Mouse (Mus musculus) bone marrow macrophage, adult 2 months (primary cell): ENCODE results near the gene P2rx1. TPM values are rescaled to one million over a fixed set of nuclear protein-coding genes. Genes with fewer than 3 reads are reported as not detected.

Experiments used
- H3K27ac ChIP-seq: 2 replicates; pipeline ENCODE4 v1.5.1; 2012; ENCODE audit warnings: low read depth, low read length; ENCODE audit not compliant: insufficient read depth
- H3K4me1 ChIP-seq: 2 replicates; pipeline ENCODE4 v1.6.1; 2012; ENCODE audit warnings: low read length; ENCODE audit not compliant: control insufficient read depth, insufficient read depth
- H3K4me3 ChIP-seq: 2 replicates; pipeline ENCODE4 v1.5.1; 2012; ENCODE audit warnings: mild to moderate bottlenecking, low read length, moderate library complexity; ENCODE audit not compliant: insufficient read depth
- CTCF ChIP-seq: IDR thresholded peaks from 2 replicates; pipeline ENCODE4 v1.5.1; 2012; ENCODE audit warnings: low read depth, mild to moderate bottlenecking, low read length, moderate library complexity
- POLR2A ChIP-seq: IDR thresholded peaks from 2 replicates; pipeline ENCODE4 v1.6.1; 2012; ENCODE audit warnings: mild to moderate bottlenecking, low read depth, low read length, borderline replicate concordance
- polyA plus RNA-seq: library from polyadenylated mRNA; stranded (reverse); fragments of >200 nt; gene quantifications from 2 replicates; pipeline ENCODE4 v1.2.4, GENCODE M21; 2012; ENCODE audit not compliant: missing spikeins, insufficient read depth, insufficient read length

Gene P2rx1
- polyA plus RNA-seq, 1 experiment = 0.39 TPM

- Histone ChIP-seq H3K4me1 (peaks cover 26% of the 10 kb centered on the region), H3K4me3 (no peak overlapping the region), H3K27ac (no peak overlapping the region)
- TF ChIP-seq POLR2A = no peak
- no peak for TF ChIP-seq CTCF
Measured at GRCm38 (mm10) chr11:72959924-72960679, 38.8 kb upstream of the P2rx1 start.

DNA sequence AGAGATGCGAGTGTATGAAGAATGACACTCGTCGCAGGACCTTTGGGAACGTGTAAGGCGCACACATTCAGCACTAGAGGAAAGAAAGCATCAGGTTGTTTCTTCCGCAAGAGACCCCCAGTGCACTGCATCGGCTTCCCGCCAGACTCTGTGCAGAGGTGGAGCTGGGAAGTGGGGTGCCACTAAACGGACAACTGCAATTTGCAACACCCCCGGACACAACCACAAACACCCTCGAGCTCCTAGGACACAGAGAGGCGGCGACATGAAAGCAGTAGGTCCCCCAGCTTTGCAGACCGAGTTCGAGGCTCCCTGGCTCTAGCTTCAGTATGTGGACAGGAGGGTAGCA, 38.2 kb upstream of the P2rx1 start:
- Histone ChIP-seq H3K4me3 (peak overlapping the region; percentile 64), H3K27ac (no peak overlapping the region), H3K4me1 (peaks cover 20% of the 10 kb centered on the region)
- TF ChIP-seq POLR2A = no peak

DNA sequence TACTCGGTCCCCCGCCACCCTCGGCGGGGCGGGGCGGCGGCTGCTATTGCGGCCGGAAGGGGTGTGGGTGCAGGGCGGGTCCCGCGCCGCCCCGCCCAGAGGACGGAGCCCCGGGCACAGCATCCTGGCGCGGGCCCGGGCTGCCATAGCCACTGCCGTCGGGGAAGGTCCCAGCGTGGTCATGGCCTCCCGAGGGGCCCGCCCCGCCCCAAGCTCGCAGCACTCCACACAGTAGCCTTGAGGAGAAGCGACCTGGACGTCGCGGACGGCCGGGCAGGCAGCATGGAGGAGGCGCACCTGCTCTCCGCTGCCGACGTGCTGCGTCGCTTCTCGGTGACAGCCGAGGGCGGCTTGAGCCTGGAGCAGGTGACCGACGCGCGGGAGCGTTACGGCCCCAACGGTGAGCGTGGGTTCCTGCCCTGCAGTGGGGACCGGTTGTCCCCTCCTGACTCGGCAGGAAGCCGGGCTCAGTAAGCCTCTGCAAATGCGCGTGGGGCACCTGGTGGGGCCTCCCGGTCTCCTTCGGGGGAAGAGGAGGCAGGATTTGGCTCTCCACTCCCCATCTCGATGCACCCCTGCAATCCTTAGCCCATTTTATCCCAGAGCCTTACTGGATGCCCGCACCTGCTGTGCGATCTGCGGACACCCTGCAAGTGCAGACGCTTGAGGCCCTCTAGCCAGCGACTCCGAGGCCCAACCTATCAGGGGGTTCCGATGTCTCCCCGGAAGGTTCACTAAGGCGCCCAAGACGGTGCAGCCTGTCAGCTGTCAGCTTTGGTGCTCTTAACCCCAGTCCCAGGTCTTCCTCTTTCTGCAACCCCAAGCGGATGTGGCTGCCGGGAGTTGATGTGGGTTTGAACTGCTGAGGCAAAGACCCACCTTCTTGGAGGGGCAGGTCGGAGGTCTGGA, 37.6 kb upstream of the P2rx1 start, which contains the start of gene Atp2a3:
Gene Atp2a3, plus strand, starts transcription at position 98 of the 909 bp plus-strand sequence.
- no peak within 1 kb of the TSS for H3K27ac ChIP-seq
- TF ChIP-seq POLR2A = 0 out of 2 replicates have a peak, but pooled peaks have one; percentile 2
- no peak for TF ChIP-seq CTCF
- peak within 1 kb of the TSS; percentile 64 for H3K4me3 ChIP-seq
- H3K4me1 ChIP-seq = peaks cover 20% of the 10 kb centered on the region

GRCm38 (mm10) chr11:72962378-72962777, 36.5 kb upstream of the P2rx1 start:
- peaks cover 16% of the 10 kb centered on the region for H3K4me1 ChIP-seq
- TF ChIP-seq CTCF = no peak
- no peak for TF ChIP-seq POLR2A
- no peak overlapping the region for H3K27ac ChIP-seq
- H3K4me3 ChIP-seq = no peak overlapping the region

- no peak for TF ChIP-seq POLR2A
- no peak for TF ChIP-seq CTCF
- Histone ChIP-seq H3K4me3 (no peak overlapping the region), H3K4me1 (peaks cover 10% of the 10 kb centered on the region), H3K27ac (no peak overlapping the region)
Measured at GRCm38 (mm10) chr11:72963058-72963788, 35.7 kb upstream of the P2rx1 start.

DNA sequence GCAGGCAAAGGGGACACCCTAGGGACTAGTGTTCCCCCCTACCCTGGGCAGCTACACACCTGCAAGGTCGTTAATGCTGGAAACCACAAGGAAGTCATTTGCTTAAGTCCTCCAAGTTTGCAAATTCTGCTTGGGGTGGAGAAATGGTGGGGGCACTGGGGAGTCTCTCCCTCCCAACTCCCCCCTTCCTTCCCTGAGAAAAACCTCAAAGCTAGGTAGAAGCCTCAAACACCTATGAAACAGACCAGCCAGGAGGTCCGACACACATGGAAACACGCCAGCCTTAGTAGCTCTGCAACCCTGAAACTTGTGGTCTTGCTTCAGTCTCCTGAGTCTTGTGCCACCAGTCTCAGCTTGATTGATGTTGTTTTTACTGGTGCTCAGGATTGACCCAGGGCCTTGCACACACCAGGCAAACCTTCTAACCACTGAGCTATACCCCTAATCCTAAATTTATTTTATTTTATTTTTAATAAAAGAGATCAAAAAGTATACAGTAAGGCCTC, 35.1 kb upstream of the P2rx1 start:
- Histone ChIP-seq H3K4me1 (peaks cover 10% of the 10 kb centered on the region), H3K4me3 (no peak overlapping the region), H3K27ac (no peak overlapping the region)
- TF ChIP-seq POLR2A (no peak), CTCF (no peak)

GRCm38 (mm10) chr11:72974995-72975503, 23.9 kb upstream of the P2rx1 start:
- Histone ChIP-seq H3K4me3 (no peak overlapping the region), H3K27ac (no peak overlapping the region), H3K4me1 (no peaks in the 10 kb centered on the region)
- TF ChIP-seq CTCF = no peak
- TF ChIP-seq POLR2A = no peak

DNA sequence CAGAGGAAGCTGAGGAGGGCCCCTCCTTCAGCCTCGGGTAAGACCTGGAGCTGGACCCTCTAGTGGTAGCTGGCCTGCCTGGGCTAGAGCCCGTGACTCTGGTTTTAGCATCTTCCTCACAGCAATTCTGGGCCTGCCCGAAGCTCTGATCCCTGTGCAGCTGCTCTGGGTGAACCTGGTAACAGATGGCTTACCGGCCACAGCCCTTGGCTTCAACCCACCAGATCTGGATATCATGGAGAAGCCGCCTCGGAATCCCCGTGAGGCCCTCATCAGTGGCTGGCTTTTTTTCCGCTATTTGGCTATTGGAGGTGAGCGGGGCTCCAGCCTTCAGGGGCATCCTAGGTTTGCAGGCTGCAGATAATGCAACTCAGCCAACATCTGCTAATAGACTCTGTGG, 16.4 kb upstream of the P2rx1 start:
- H3K4me3 ChIP-seq = no peak overlapping the region
- TF ChIP-seq POLR2A (no peak), CTCF (no peak)
- no peak overlapping the region for H3K27ac ChIP-seq
- H3K4me1 ChIP-seq = no peaks in the 10 kb centered on the region

GRCm38 (mm10) chr11:72983283-72983682, 15.6 kb upstream of the P2rx1 start:
- H3K4me3 ChIP-seq = no peak overlapping the region
- H3K27ac ChIP-seq = no peak overlapping the region
- no peak for TF ChIP-seq POLR2A
- TF ChIP-seq CTCF = peak; percentile 42; the same call in 1 of the 2 replicates
- H3K4me1 ChIP-seq = no peaks in the 10 kb centered on the region

- H3K27ac ChIP-seq = no peak overlapping the region
- H3K4me1 ChIP-seq = no peaks in the 10 kb centered on the region
- TF ChIP-seq POLR2A (no peak), CTCF (no peak)
- H3K4me3 ChIP-seq = no peak overlapping the region
Measured at GRCm38 (mm10) chr11:72986745-72987144, 12.2 kb upstream of the P2rx1 start.
